24 mouse cellular contexts compared by ENCODE assay signal in the genomic region with DNA sequence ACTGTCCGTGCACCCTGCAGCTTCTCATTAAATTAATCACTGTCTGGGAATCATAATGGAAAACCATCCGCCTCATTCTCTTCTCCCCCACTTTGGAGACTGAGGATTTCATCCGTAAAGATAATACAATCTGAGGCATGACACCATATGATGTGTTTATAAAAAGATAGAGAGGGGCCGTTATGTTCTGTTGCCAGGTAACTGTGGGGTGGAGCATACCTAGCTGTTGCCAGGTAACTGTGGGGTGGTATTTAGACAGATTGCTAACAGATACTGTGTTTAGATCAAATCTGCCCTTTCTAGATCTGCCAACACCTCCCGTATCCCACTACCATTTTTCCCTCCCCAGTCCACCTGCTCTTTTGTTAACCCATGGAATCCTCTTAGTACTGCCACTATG. TPM values are rescaled to one million over a fixed set of nuclear protein-coding genes. Genes with fewer than 3 reads are reported as not detected.
A peak's percentile ranks its signal among the peaks of the same experiment; 100 is the strongest.
DNase-seq lines count a peak whose midpoint lies in the region; ATAC-seq and TF ChIP-seq lines count a peak whose summit lies in the region.
"Had no signal": no experiment of that assay in that cellular context is flagged by ENCODE, and none has a peak within 500 bp of the region (broad histone marks: within the 10 kb centered on the region; RNA-seq: fewer than 3 reads in every experiment).

No protein-coding gene starts in this region.

- H3K27ac ChIP-seq in hindbrain, postnatal 0 days: no peak overlapping the region; the same call in 1 of the 2 replicates
- no peak overlapping the region for H3K27ac ChIP-seq in hindbrain, embryonic 12.5 days
- H3K27ac ChIP-seq: embryonic facial prominence, embryonic 10.5 days; left cerebral cortex, adult 2 months; limb, embryonic 10.5 days; liver, embryonic 15.5 days; lung, embryonic 15.5 days; midbrain, embryonic 10.5 days; neural tube, embryonic 15.5 days; stomach, postnatal 0 days had no signal

- ATAC-seq in hindbrain, postnatal 0 days: peak; percentile 78
- ATAC-seq in hindbrain, embryonic 12.5 days (ENCODE audit: low FRiP score): no peak
- ATAC-seq: CD4-positive, CD25-positive, alpha-beta regulatory T cell, adult 4 months; intestine, postnatal 0 days had no signal

- no peak overlapping the region for H3K4me2 ChIP-seq in hindbrain, postnatal 0 days (ENCODE audit: low read depth, low read length)
- H3K4me2 ChIP-seq in hindbrain, embryonic 12.5 days (replicated peaks): no peak overlapping the region
- H3K4me2 ChIP-seq: liver, embryonic 15.5 days; lung, embryonic 15.5 days; neural tube, embryonic 15.5 days had no signal

- no peaks in the 10 kb centered on the region for H3K27me3 ChIP-seq in hindbrain, postnatal 0 days (ENCODE audit: insufficient read depth, low read length)
- H3K27me3 ChIP-seq in hindbrain, embryonic 12.5 days: no peaks in the 10 kb centered on the region
- H3K27me3 ChIP-seq: liver, embryonic 15.5 days; lung, embryonic 15.5 days; neural tube, embryonic 15.5 days had no signal

- H3K9me3 ChIP-seq in hindbrain, postnatal 0 days (ENCODE audit: low read length): no peaks in the 10 kb centered on the region
- H3K9me3 ChIP-seq in hindbrain, embryonic 12.5 days (replicated peaks): no peaks in the 10 kb centered on the region
- H3K9me3 ChIP-seq: embryonic facial prominence, embryonic 10.5 days; limb, embryonic 10.5 days; liver, embryonic 15.5 days; lung, embryonic 15.5 days; neural tube, embryonic 15.5 days had no signal

- H3K4me3 ChIP-seq in hindbrain, postnatal 0 days (ENCODE audit: low read length): no peak overlapping the region
- H3K4me3 ChIP-seq in hindbrain, embryonic 12.5 days: no peak overlapping the region
- H3K4me3 ChIP-seq: embryonic facial prominence, embryonic 10.5 days; left cerebral cortex, adult 2 months; limb, embryonic 10.5 days; liver, embryonic 15.5 days; lung, embryonic 15.5 days; midbrain, embryonic 10.5 days; neural tube, embryonic 15.5 days had no signal

- H3K4me1 ChIP-seq in hindbrain, postnatal 0 days (ENCODE audit: insufficient read depth, low read length): no peaks in the 10 kb centered on the region
- no peaks in the 10 kb centered on the region for H3K4me1 ChIP-seq in hindbrain, embryonic 12.5 days
- H3K4me1 ChIP-seq: embryonic facial prominence, embryonic 10.5 days; limb, embryonic 10.5 days; liver, embryonic 15.5 days; lung, embryonic 15.5 days; neural tube, embryonic 15.5 days had no signal

- peak; percentile 16 to 33 for DNase-seq in cerebellum, adult 18-20 months
- no peak for DNase-seq in cerebellum, adult 11 months
- peak; percentile 18 for DNase-seq in hindbrain, postnatal 0 days (ENCODE audit: low spot score)
- peak; percentile 59 for DNase-seq in brain, adult 2 months (ENCODE audit: low read depth, low spot score)
- DNase-seq in cerebellum, postnatal 10 days: peak; percentile 60 to 69
- no peak for DNase-seq in frontal cortex, postnatal 25 days (ENCODE audit: low spot score in 2 of 2)
- DNase-seq in right cerebral cortex, postnatal 14 days: no peak
- DNase-seq: adrenal gland, postnatal 25 days; kidney, postnatal 25 days; liver; thymus, adult 2 months; thymus, postnatal 4 days had no signal

- TF ChIP-seq CTCF in hindbrain, postnatal 0 days (IDR thresholded peaks at IDR 0.05; ENCODE audit: low read depth): no peak

- H3K9ac ChIP-seq in hindbrain, postnatal 0 days (replicated peaks; ENCODE audit: low read length): no peak overlapping the region
- no peak overlapping the region for H3K9ac ChIP-seq in hindbrain, embryonic 12.5 days
- H3K9ac ChIP-seq: liver, embryonic 15.5 days; lung, embryonic 15.5 days; neural tube, embryonic 15.5 days had no signal

- 46% methylated on average over 5 of the region's 5 CpGs for WGBS in hindbrain, postnatal 0 days
- WGBS in hindbrain, embryonic 12.5 days: 58% methylated on average over 5 of the region's 5 CpGs

- H3K36me3 ChIP-seq in hindbrain, postnatal 0 days (ENCODE audit: insufficient read depth, low read length): no peaks in the 10 kb centered on the region
- H3K36me3 ChIP-seq in hindbrain, embryonic 12.5 days: no peaks in the 10 kb centered on the region
- H3K36me3 ChIP-seq: liver, embryonic 15.5 days; neural tube, embryonic 15.5 days had no signal

RNA-seq across cellular contexts. Expression of a gene that starts 11.5 kb away (rescaled TPM):
- 10.3 and 14.5 TPM in 2 replicates for total RNA-seq in hindbrain, postnatal 0 days (2014; rRNA removed)
- polyA plus RNA-seq in hindbrain, postnatal 0 days (2015; fragmentation: Nextera tagmentation; extraction: Ambion mirVana): 21.6 and 22.6 TPM in 2 replicates
- polyA plus RNA-seq in hindbrain, embryonic 12.5 days (2016; fragmentation: Nextera tagmentation; extraction: Ambion mirVana): 30.1 and 30.3 TPM in 2 replicates

RNA-seq across cellular contexts. Expression of a gene that starts 18.2 kb away (rescaled TPM):
- total RNA-seq in hindbrain, postnatal 0 days (2014; rRNA removed): 1.4 and 3.3 TPM in 2 replicates
- 1.0 and 2.8 TPM in 2 replicates for polyA plus RNA-seq in hindbrain, postnatal 0 days (2015; fragmentation: Nextera tagmentation; extraction: Ambion mirVana)
- polyA plus RNA-seq in hindbrain, embryonic 12.5 days (2016; fragmentation: Nextera tagmentation; extraction: Ambion mirVana): 4.6 and 5.0 TPM in 2 replicates
- polyA plus RNA-seq: cortical plate, adult 2 months; thymus, adult 2 months had no signal

Comparison
In these comparisons a context has a peak if more than half of its experiments do, and no peak if none do; other contexts are left out.
1. DNase-seq: peak in cerebellum, adult 18-20 months (2 of 2), hindbrain, postnatal 0 days (single experiment), brain, adult 2 months (single experiment) and cerebellum, postnatal 10 days (2 of 2); none in cerebellum, adult 11 months (single experiment), frontal cortex, postnatal 25 days (0 of 2) and right cerebral cortex, postnatal 14 days (single experiment).